Mouse (Mus musculus) Patski (cell line): ENCODE results near the gene Rest. TPM values are rescaled to one million over a fixed set of nuclear protein-coding genes. Genes with fewer than 3 reads are reported as not detected.

Source experiments
- ATAC-seq: fragments of 100-300 bp; one replicate; pipeline ENCODE4 v1.8.0; 2021
- CTCF ChIA-PET: fragments of 350-600 bp; sonication (Branson Sonifier 250); formaldehyde crosslinking; loops from one replicate; lab custom pipeline; 2022; ENCODE audit warnings: inconsistent platforms; lab: Charles Lee
- POLR2A ChIA-PET: fragments of 350-600 bp; sonication (Branson Sonifier 250); formaldehyde crosslinking; loops from one replicate; lab custom pipeline; 2022; ENCODE audit warnings: antibody characterized with exemption, inconsistent platforms; lab: Charles Lee
- DNase-seq: peaks from one replicate; pipeline ENCODE4 v3.0.0-alpha.2; 2011; ENCODE audit warnings: low read depth, low spot score
- H3K27me3 ChIP-seq: fragments of 371-371 bp; one replicate; pipeline ENCODE4 v1.5.1; 2021
- CTCF ChIP-seq: fragments of 100-300 bp; IDR thresholded peaks from one replicate; pipeline ENCODE4 v1.5.1; 2021
- in situ Hi-C: fragments of 300-500 bp; cut with MboI; formaldehyde crosslinking; loops from 3 replicates; pipeline ENCODE4 v1.11.1; 2018; ENCODE audit warnings: low pct_unique_long_range_greater_than_20kb, mixed read lengths
- polyA plus RNA-seq: library from polyadenylated mRNA; unstranded; gene quantifications from one replicate; pipeline ENCODE4 v1.2.3, GENCODE M21; 2021

Rest gene
- polyA plus RNA-seq, 1 experiment from 2014 or later: 25.7 TPM

DNA sequence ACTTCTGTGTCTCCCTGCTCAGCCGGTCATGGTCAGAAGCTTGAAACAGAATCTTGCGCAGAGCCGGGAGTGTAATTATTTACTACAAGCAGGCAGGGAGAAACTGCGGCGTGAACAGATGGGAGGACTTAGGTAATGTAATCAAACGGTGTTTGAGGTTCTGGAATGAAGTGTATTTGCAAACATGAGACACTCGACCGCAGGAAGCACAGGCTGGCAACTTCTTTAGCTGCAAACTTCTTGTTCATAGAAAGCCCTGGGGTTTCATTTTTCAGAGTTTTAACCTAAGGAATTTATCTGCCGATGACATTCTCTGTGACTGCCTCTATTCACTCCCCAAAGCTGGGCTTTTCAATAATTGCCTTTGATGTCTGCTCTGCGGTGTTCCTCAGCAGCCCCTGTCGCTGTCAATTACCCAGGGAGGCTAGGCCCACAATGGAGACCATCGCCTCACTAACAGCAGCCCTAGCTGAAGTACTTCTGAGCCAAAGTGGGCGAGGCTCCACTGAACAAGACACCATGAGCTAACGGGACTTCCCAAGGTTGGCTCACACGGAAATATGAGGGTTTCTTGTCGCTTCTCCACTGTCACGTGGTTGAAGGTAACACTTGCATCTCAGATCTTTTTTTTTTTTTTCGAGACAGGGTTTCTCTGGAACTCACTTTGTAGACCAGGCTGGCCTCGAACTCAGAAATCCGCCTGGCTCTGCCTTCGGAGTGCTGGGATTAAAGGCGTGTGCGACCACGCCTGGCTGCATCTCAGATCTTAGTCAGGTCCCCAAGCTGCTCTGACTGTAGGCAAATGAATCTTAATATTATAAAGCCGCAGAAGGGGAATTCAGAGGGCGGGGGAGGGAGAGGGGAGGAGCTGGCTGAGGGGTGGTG is 19.3 kb upstream of the Rest start:
- POLR2A ChIA-PET: interaction anchor here (0.7 kb wide), 1 partner anchor 204 kb away, joined by 4 read pairs; no protein-coding TSS in a partner anchor
- no peaks in the 10 kb centered on the region for H3K27me3 ChIP-seq
- no peak for TF ChIP-seq CTCF
- DNase-seq: no peak
- in situ Hi-C loops: no loop called here
- CTCF ChIA-PET: interaction anchor here (1.2 to 2.1 kb wide), 2 partner anchors 13 to 22 kb away, joined by 3 to 7 read pairs; no protein-coding TSS in a partner anchor
- ATAC-seq: peak; percentile 86

- ChIA-PET POLR2A (no interaction called here), CTCF (interaction anchor here (0.8 to 2.0 kb wide), 2 partner anchors 9 to 14 kb away, joined by 3 to 5 read pairs; partner anchors contain the start of gene Rest)
- no peaks in the 10 kb centered on the region for H3K27me3 ChIP-seq
- DNase-seq: no peak
- no peak for TF ChIP-seq CTCF
- in situ Hi-C loops: no loop called here
- ATAC-seq: no peak
Measured at GRCm38 (mm10) chr5:77250083-77250482, 15.2 kb upstream of the Rest start.

DNA sequence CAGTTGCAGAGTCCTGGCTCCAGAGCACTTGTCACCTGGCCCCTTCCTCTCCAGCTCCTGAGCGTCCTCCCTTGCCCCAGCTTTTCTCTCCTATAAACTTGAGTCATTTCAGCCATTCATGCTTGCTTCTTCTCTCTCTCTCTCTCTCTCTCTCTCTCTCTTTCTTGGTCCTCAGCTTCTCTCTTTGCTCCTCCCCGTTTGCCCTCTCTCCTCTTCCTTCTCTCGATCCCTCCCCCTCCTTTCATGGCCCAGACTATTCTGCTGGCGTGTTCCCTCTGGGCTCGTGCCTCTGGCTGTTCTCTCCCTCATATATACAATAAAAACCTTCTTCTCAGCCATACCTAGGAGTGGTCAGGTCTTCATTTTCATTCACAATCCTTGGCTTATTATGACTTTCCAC is 13.6 kb upstream of the Rest start:
- CTCF ChIA-PET: no interaction called here
- no peaks in the 10 kb centered on the region for H3K27me3 ChIP-seq
- no peak for TF ChIP-seq CTCF
- POLR2A ChIA-PET: no interaction called here
- no peak for DNase-seq
- no peak for ATAC-seq
- in situ Hi-C loops: no loop called here

DNA sequence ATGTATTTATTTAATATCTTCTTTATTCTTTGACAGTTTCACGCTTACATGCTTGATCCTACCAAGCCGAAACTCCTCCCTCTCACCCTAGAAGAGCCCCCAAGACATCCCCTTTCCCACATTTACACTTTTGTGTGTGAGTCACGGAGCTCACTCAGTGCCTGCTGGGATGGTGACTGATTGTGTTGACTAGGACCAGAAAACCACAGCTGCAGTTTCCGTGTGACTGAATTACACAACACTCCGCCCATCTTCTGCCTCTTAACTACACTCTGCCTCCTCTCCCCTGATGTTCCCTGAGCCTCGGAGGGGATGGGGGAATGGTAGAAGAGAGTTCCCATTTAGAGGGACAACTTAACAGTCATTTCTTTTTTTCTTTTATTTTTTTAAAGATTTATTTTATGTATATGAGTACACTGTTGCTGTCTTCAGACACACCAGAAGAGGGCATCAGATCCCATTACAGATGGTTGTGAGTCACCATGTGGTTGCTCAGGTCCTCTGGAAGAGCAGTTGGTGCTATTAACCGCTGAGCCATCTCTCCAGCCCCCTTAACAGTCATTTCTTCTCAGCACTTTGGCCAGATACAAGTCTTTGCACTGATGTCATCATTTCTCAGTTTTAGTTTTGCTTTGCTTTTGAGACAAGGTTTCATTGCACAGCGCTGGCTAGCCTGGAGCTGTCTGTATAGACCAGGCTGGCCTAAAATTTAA is 13.0 kb upstream of the Rest start:
- peak; percentile 68 for ATAC-seq
- TF ChIP-seq CTCF: peak; percentile 51
- CTCF ChIA-PET: no interaction called here
- DNase-seq: no peak
- in situ Hi-C loops: no loop called here
- POLR2A ChIA-PET: no interaction called here
- no peaks in the 10 kb centered on the region for H3K27me3 ChIP-seq

- DNase-seq (no peak), ATAC-seq (no peak)
- CTCF ChIA-PET: no interaction called here
- POLR2A ChIA-PET: no interaction called here
- H3K27me3 ChIP-seq: no peaks in the 10 kb centered on the region
- no peak for TF ChIP-seq CTCF
- in situ Hi-C loops: no loop called here
Measured at GRCm38 (mm10) chr5:77253154-77253553, 12.1 kb upstream of the Rest start.

- TF ChIP-seq CTCF: no peak
- no peak for ATAC-seq
- ChIA-PET POLR2A (no interaction called here), CTCF (no interaction called here)
- DNase-seq: no peak
- no peaks in the 10 kb centered on the region for H3K27me3 ChIP-seq
- in situ Hi-C loops: no loop called here
Measured at GRCm38 (mm10) chr5:77254402-77254801, 10.9 kb upstream of the Rest start.

- no peaks in the 10 kb centered on the region for H3K27me3 ChIP-seq
- DNase-seq (no peak), ATAC-seq (no peak)
- ChIA-PET CTCF (no interaction called here), POLR2A (no interaction called here)
- TF ChIP-seq CTCF: no peak
- in situ Hi-C loops: no loop called here
Measured at GRCm38 (mm10) chr5:77257603-77258002, 7.7 kb upstream of the Rest start.

DNA sequence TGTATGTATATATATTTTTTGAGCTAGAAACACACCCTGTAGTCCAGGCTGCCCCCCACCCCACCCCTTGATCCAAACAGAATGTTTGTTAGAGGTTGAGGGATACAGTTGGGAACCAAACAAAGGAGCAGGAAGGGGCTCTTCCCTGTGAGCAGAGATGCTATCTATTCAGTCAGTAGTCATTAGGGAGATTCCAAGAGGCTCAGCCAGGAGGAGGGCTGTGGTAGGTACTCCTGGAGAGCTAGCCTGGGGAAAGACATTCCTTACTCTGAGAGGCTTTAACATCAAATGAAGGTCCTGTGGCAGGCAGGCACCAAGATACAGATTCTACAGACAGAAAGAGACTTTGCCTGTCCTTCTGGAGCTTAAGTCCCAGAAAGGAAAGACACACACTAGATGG is 6.0 kb upstream of the Rest start:
- in situ Hi-C loops: no loop called here
- DNase-seq (no peak), ATAC-seq (no peak)
- ChIA-PET CTCF (interaction anchor here (0.7 to 1.2 kb wide), 2 partner anchors 10 to 13 kb away, joined by 3 read pairs; no protein-coding TSS in a partner anchor), POLR2A (no interaction called here)
- TF ChIP-seq CTCF: no peak
- H3K27me3 ChIP-seq: no peaks in the 10 kb centered on the region

DNA sequence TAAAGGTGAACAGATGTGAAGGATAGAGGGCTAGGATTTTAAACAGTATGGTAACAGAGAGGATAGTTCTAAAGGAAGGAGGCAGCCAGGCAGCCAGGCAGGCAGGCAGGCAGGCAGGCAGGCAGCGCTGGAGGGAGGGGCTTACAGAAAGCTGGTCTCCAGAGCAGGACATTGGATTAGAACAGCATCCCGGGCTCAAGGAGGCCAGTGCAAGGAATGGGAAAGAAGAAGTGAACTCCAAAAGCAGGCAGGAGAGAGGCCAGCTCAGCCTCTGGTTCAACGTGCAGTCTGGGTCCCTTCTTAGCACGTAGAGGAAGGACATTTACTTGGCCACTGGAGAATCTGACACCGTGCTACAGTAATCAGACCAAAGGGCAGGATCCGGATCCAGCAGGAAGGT is 5.2 kb upstream of the Rest start:
- in situ Hi-C loops: no loop called here
- ChIA-PET CTCF (no interaction called here), POLR2A (no interaction called here)
- TF ChIP-seq CTCF: no peak
- DNase-seq (no peak), ATAC-seq (no peak)
- H3K27me3 ChIP-seq: no peaks in the 10 kb centered on the region

- TF ChIP-seq CTCF: no peak
- DNase-seq: no peak
- no peaks in the 10 kb centered on the region for H3K27me3 ChIP-seq
- no peak for ATAC-seq
- in situ Hi-C loops: no loop called here
- CTCF ChIA-PET: no interaction called here
- POLR2A ChIA-PET: interaction anchor here (0.7 kb wide), 1 partner anchor 10 kb away, joined by 4 read pairs; no protein-coding TSS in a partner anchor
Measured at GRCm38 (mm10) chr5:77261137-77261536, 4.2 kb upstream of the Rest start.

GRCm38 (mm10) chr5:77262105-77262504 is 3.2 kb upstream of the Rest start:
- CTCF ChIA-PET: no interaction called here
- DNase-seq (no peak), ATAC-seq (no peak)
- TF ChIP-seq CTCF: no peak
- in situ Hi-C loops: no loop called here
- H3K27me3 ChIP-seq: no peaks in the 10 kb centered on the region
- POLR2A ChIA-PET: no interaction called here
